Mouse (Mus musculus) midbrain, embryonic 11.5 days (tissue): ENCODE results near the gene Psma2. TPM values are rescaled to one million over a fixed set of nuclear protein-coding genes. Genes with fewer than 3 reads are reported as not detected.

ENCODE experiments used
- ATAC-seq: fragments of 200-750 bp; cut with Nextera tagmentation; 2 replicates; pipeline ENCODE4 v1.8.0; 2017; ENCODE audit warnings: moderate TSS enrichment, moderate library complexity; ENCODE audit not compliant: low FRiP score
- DNase-seq: peaks from one replicate; pipeline ENCODE4 v3.0.0; 2015; ENCODE audit warnings: low spot score; ENCODE audit errors: missing footprints
- H3K27ac ChIP-seq: fragments of 300-500 bp; sonication (generic); 2 replicates; pipeline ENCODE4 v1.5.1; 2014; ENCODE audit warnings: low read depth, low read length
- H3K27me3 ChIP-seq: fragments of 300-500 bp; sonication (generic); 2 replicates; pipeline ENCODE4 v1.6.1; 2014; ENCODE audit warnings: mild to moderate bottlenecking, low read length, moderate library complexity, mixed read lengths; ENCODE audit not compliant: control insufficient read depth, insufficient read depth
- H3K36me3 ChIP-seq: fragments of 300-500 bp; sonication (generic); 2 replicates; pipeline ENCODE4 v1.6.1; 2014; ENCODE audit warnings: mild to moderate bottlenecking, low read length, moderate library complexity, mixed read lengths; ENCODE audit not compliant: control insufficient read depth, insufficient read depth
- H3K4me1 ChIP-seq: fragments of 300-500 bp; sonication (generic); 2 replicates; pipeline ENCODE4 v1.6.1; 2014; ENCODE audit warnings: low read length; ENCODE audit not compliant: control insufficient read depth, insufficient read depth
- H3K4me2 ChIP-seq: fragments of 300-500 bp; sonication (generic); 2 replicates; pipeline ENCODE4 v1.6.1; 2014; ENCODE audit warnings: mild to moderate bottlenecking, moderate library complexity
- H3K4me3 ChIP-seq: fragments of 300-500 bp; sonication (generic); 2 replicates; pipeline ENCODE4 v1.5.1; 2014; ENCODE audit warnings: low read depth, low read length
- H3K9ac ChIP-seq: fragments of 300-500 bp; sonication (generic); 2 replicates; pipeline ENCODE4 v1.6.1; 2014; ENCODE audit warnings: low read length
- H3K9me3 ChIP-seq: fragments of 300-500 bp; sonication (generic); 2 replicates; pipeline ENCODE4 v1.6.1; 2016; ENCODE audit warnings: low read length; ENCODE audit not compliant: control insufficient read depth
- WGBS: fragments of 180-500 bp; shearing (Covaris S2); extraction: QIAGEN DNeasy Blood & Tissue Kit; methylation state at CpG from one replicate; pipeline ENCODE4 v1.1.7; 2014; 5-methylcytosine and 5-hydroxymethylcytosine counted together
- polyA plus RNA-seq: library from polyadenylated mRNA; unstranded; fragments of >200 nt; fragmentation: Nextera tagmentation; extraction: Ambion mirVana; gene quantifications from 2 replicates; pipeline ENCODE4 v1.2.1, GENCODE M21; 2014

Psma2 gene
- polyA plus RNA-seq: 219 and 228 TPM in 2 replicates

- H3K4me3 ChIP-seq: peak within 1 kb of the TSS; percentile 90
- H3K4me1 ChIP-seq: no peaks in the 10 kb centered on the region
- peak; percentile 99 for DNase-seq
- H3K27ac ChIP-seq: no peak within 1 kb of the TSS
- H3K4me2 ChIP-seq: peak within 1 kb of the TSS; percentile 73
- ATAC-seq: peak; percentile 98
- H3K9ac ChIP-seq: peak within 1 kb of the TSS; percentile 86
- H3K27me3 ChIP-seq: no peaks in the 10 kb centered on the region
- under 1% methylated on average over 42 of the region's 42 CpGs for WGBS
- peaks cover 5% of the 10 kb centered on the region; the same call in 1 of the 2 replicates for H3K36me3 ChIP-seq
- H3K9me3 ChIP-seq: no peaks in the 10 kb centered on the region
Measured at GRCm38 (mm10) chr13:14612926-14613529, at the start of gene Psma2, which contains the start of gene Mrpl32. Gene Psma2, plus strand, starts transcription at chr13:14613240. Gene Mrpl32, minus strand, starts transcription at chr13:14613165.

- Histone ChIP-seq H3K36me3 (no peaks in the 10 kb centered on the region), H3K27me3 (no peaks in the 10 kb centered on the region), H3K27ac (no peak overlapping the region), H3K9me3 (no peaks in the 10 kb centered on the region; the same call in 1 of the 2 replicates), H3K4me1 (no peaks in the 10 kb centered on the region), H3K4me3 (no peak overlapping the region), H3K9ac (no peak overlapping the region), H3K4me2 (no peak overlapping the region)
- DNase-seq (no peak), ATAC-seq (no peak)
Measured at GRCm38 (mm10) chr13:14574128-14574527, 38.9 kb upstream of the Psma2 start.

GRCm38 (mm10) chr13:14580392-14580791 is 32.6 kb upstream of the Psma2 start:
- 83% methylated on average over 3 of the region's 3 CpGs for WGBS
- Histone ChIP-seq H3K27me3 (no peaks in the 10 kb centered on the region), H3K4me3 (no peak overlapping the region), H3K27ac (no peak overlapping the region), H3K9me3 (no peaks in the 10 kb centered on the region; the same call in 1 of the 2 replicates), H3K36me3 (no peaks in the 10 kb centered on the region), H3K4me2 (no peak overlapping the region), H3K4me1 (no peaks in the 10 kb centered on the region), H3K9ac (no peak overlapping the region)
- ATAC-seq (no peak), DNase-seq (peak; percentile 41)

GRCm38 (mm10) chr13:14602744-14603143 is 10.3 kb upstream of the Psma2 start:
- ATAC-seq (no peak), DNase-seq (no peak)
- Histone ChIP-seq H3K27ac (no peak overlapping the region), H3K36me3 (no peaks in the 10 kb centered on the region), H3K9ac (no peak overlapping the region), H3K4me2 (no peak overlapping the region), H3K9me3 (no peaks in the 10 kb centered on the region), H3K4me3 (no peak overlapping the region), H3K4me1 (no peaks in the 10 kb centered on the region), H3K27me3 (no peaks in the 10 kb centered on the region)
- 86% methylated on average over 2 of the region's 2 CpGs for WGBS

- no peak for ATAC-seq
- DNase-seq: no peak
- H3K36me3 ChIP-seq: no peaks in the 10 kb centered on the region
- no peak overlapping the region for H3K4me2 ChIP-seq
- no peak overlapping the region for H3K4me3 ChIP-seq
- H3K27me3 ChIP-seq: no peaks in the 10 kb centered on the region
- H3K4me1 ChIP-seq: no peaks in the 10 kb centered on the region
- H3K27ac ChIP-seq: no peak overlapping the region
- no peak overlapping the region for H3K9ac ChIP-seq
- H3K9me3 ChIP-seq: no peaks in the 10 kb centered on the region
Measured at GRCm38 (mm10) chr13:14607616-14608015, 5.4 kb upstream of the Psma2 start.

GRCm38 (mm10) chr13:14612463-14612862 is 577 bp upstream of the Psma2 start:
- Histone ChIP-seq H3K9me3 (no peaks in the 10 kb centered on the region), H3K27ac (no peak overlapping the region), H3K4me1 (no peaks in the 10 kb centered on the region), H3K9ac (peak overlapping the region; percentile 67), H3K4me3 (peak overlapping the region; percentile 90), H3K4me2 (peak overlapping the region; percentile 57), H3K36me3 (peaks cover 5% of the 10 kb centered on the region; the same call in 1 of the 2 replicates), H3K27me3 (no peaks in the 10 kb centered on the region)
- ATAC-seq: peak; percentile 79
- WGBS: 9% methylated on average over 10 of the region's 10 CpGs
- peak; percentile 77 for DNase-seq

- Histone ChIP-seq H3K4me2 (peak overlapping the region; percentile 73), H3K27ac (no peak overlapping the region), H3K4me3 (peak overlapping the region; percentile 90), H3K4me1 (no peaks in the 10 kb centered on the region), H3K27me3 (no peaks in the 10 kb centered on the region), H3K36me3 (peaks cover 5% of the 10 kb centered on the region; the same call in 1 of the 2 replicates), H3K9me3 (no peaks in the 10 kb centered on the region), H3K9ac (peak overlapping the region; percentile 86)
- no peak for DNase-seq
- ATAC-seq: no peak
- under 1% methylated on average over 9 of the region's 9 CpGs for WGBS
Measured at GRCm38 (mm10) chr13:14613553-14613952, 513 bp downstream of the Psma2 start.

- WGBS: 60% methylated on average over 2 of the region's 2 CpGs
- ATAC-seq: peak; percentile 57; the same call in 1 of the 2 replicates
- no peaks in the 10 kb centered on the region for H3K9me3 ChIP-seq
- peaks cover 14% of the 10 kb centered on the region; the same call in 1 of the 2 replicates for H3K36me3 ChIP-seq
- H3K4me1 ChIP-seq: no peaks in the 10 kb centered on the region
- H3K9ac ChIP-seq: no peak overlapping the region
- H3K27me3 ChIP-seq: no peaks in the 10 kb centered on the region
- no peak overlapping the region for H3K27ac ChIP-seq
- peak; percentile 93 for DNase-seq
- no peak overlapping the region for H3K4me2 ChIP-seq
- no peak overlapping the region for H3K4me3 ChIP-seq
Measured at GRCm38 (mm10) chr13:14618724-14619123, 5.7 kb downstream of the Psma2 start.

GRCm38 (mm10) chr13:14629726-14630641 is 16.9 kb downstream of the Psma2 start, which contains the start of gene AW209491:
Gene AW209491, plus strand, starts transcription at chr13:14630154.
- Histone ChIP-seq H3K9me3 (no peaks in the 10 kb centered on the region), H3K4me1 (no peaks in the 10 kb centered on the region), H3K27ac (peak within 1 kb of the TSS; percentile 35; the same call in 1 of the 2 replicates), H3K36me3 (no peaks in the 10 kb centered on the region), H3K4me3 (peak within 1 kb of the TSS; percentile 60), H3K27me3 (no peaks in the 10 kb centered on the region), H3K9ac (peak within 1 kb of the TSS; percentile 79), H3K4me2 (peak within 1 kb of the TSS; percentile 60)
- ATAC-seq (peak; percentile 96), DNase-seq (peak; percentile 96)
- WGBS: 2% methylated on average over 29 of the region's 29 CpGs
